8 mouse cellular contexts compared by ENCODE assay signal in genomic region chr7:118128925-118129429, GRCm38 (mm10). TPM values are rescaled to one million over a fixed set of nuclear protein-coding genes. Genes with fewer than 3 reads are reported as not detected.
DNase-seq lines count a peak whose midpoint lies in the region; ATAC-seq and TF ChIP-seq lines count a peak whose summit lies in the region.

No protein-coding gene starts in this region.

- H3K4me2 ChIP-seq in lung, postnatal 0 days (replicated peaks; ENCODE audit: low read depth, low read length), result peak overlapping the region; percentile 84

- TF ChIP-seq EP300 in lung, postnatal 0 days (IDR thresholded peaks at IDR 0.05), result no peak

- H3K27me3 ChIP-seq in lung, postnatal 0 days (replicated peaks; ENCODE audit: insufficient read depth, low read length), result no peaks in the 10 kb centered on the region

- under 1% methylated on average over 21 of the region's 21 CpGs for WGBS in lung, postnatal 0 days

- no peaks in the 10 kb centered on the region for H3K9me3 ChIP-seq in lung, postnatal 0 days (ENCODE audit: low read length)

- peak; percentile 3; the same call in 1 of the 2 replicates for TF ChIP-seq CTCF in lung, postnatal 0 days (IDR thresholded peaks at IDR 0.05)

- H3K4me3 ChIP-seq in lung, postnatal 0 days (ENCODE audit: low read depth, low read length), result peak overlapping the region; percentile 91

- H3K36me3 ChIP-seq in lung, postnatal 0 days (ENCODE audit: insufficient read depth, low read length), result 0 out of 2 replicates have a peak, but pooled peaks cover 6% of the 10 kb centered on the region

- peak overlapping the region; percentile 95 for H3K27ac ChIP-seq in lung, postnatal 0 days (ENCODE audit: low read length)

- peak; percentile 10 for ATAC-seq in erythroblast, adult 5-6 weeks (replicated peaks; ENCODE audit: low FRiP score, poor library complexity, severe bottlenecking)
- peak; percentile 6 for ATAC-seq in inflammation-experienced regulatory T-cells, adult 6 months
- ATAC-seq in lung, postnatal 0 days, result peak; percentile 61

- DNase-seq in kidney, adult 9 months, result peak; percentile 86
- DNase-seq in kidney, postnatal 10 days, result no peak
- peak; percentile 23 for DNase-seq in adipocyte (ENCODE audit: low spot score)
- DNase-seq in lung, postnatal 0 days (ENCODE audit: low spot score), result peak; percentile 68
- DNase-seq in Muller cell, postnatal 12 days (ENCODE audit: inconsistent ontology term), result no peak
- DNase-seq in spleen, postnatal 14 days (ENCODE audit: low spot score in 2 of 2), result no peak

- peaks cover 12% of the 10 kb centered on the region; the same call in 1 of the 2 replicates for H3K4me1 ChIP-seq in lung, postnatal 0 days (ENCODE audit: insufficient read depth, low read depth, low read length)

- peak overlapping the region; percentile 88 for H3K9ac ChIP-seq in lung, postnatal 0 days (replicated peaks; ENCODE audit: low read depth)

RNA-seq across cellular contexts. Expression of gene Arl6ip1, which starts 0.5 kb away (rescaled TPM):
- 103 and 110 TPM in 2 replicates for total RNA-seq in erythroblast, adult 5-6 weeks (2015; ENCODE audit: low replicate concordance)
- total RNA-seq in erythroblast, adult 5-6 weeks (2017; ENCODE audit: low replicate concordance), result 82.2 and 113 TPM in 2 replicates
- polyA plus RNA-seq in inflammation-experienced regulatory T-cells, adult 6 months (2017; shearing (Covaris generic)), result 100 to 1,000 TPM; 345 to 818 (median 446) TPM
- 550 and 573 TPM in 2 replicates for polyA plus RNA-seq in lung, postnatal 0 days (2015; fragmentation: Nextera tagmentation; extraction: Ambion mirVana)

RNA-seq across cellular contexts. Expression of gene Rps15a, which starts 13.0 kb away (rescaled TPM):
- 430 and 606 TPM in 2 replicates for total RNA-seq in erythroblast, adult 5-6 weeks (2015; ENCODE audit: low replicate concordance)
- total RNA-seq in erythroblast, adult 5-6 weeks (2017; ENCODE audit: low replicate concordance), result 197 and 317 TPM in 2 replicates
- 1,000 to 10,000 TPM; 1,617 to 2,517 (median 1,732) TPM for polyA plus RNA-seq in inflammation-experienced regulatory T-cells, adult 6 months (2017; shearing (Covaris generic))
- polyA plus RNA-seq in lung, postnatal 0 days (2015; fragmentation: Nextera tagmentation; extraction: Ambion mirVana), result 556 and 600 TPM in 2 replicates

Comparison
In these comparisons a context has a peak if more than half of its experiments do, and no peak if none do; other contexts are left out.
1. DNase-seq: peak in kidney, adult 9 months (single experiment), adipocyte (single experiment) and lung, postnatal 0 days (single experiment); none in kidney, postnatal 10 days (single experiment), Muller cell, postnatal 12 days (single experiment) and spleen, postnatal 14 days (0 of 2).
2. ATAC-seq: peak in every context shown above with its lines; median percentile 61 in lung, postnatal 0 days; 10 in erythroblast, adult 5-6 weeks; 6 in inflammation-experienced regulatory T-cells, adult 6 months.